Mouse (Mus musculus) lung, embryonic 16.5 days (tissue): ENCODE results near the gene Gcg. TPM values are rescaled to one million over a fixed set of nuclear protein-coding genes. Genes with fewer than 3 reads are reported as not detected.

Experiments used
- ATAC-seq: fragments of 200-750 bp; cut with Nextera tagmentation; 2 replicates; pipeline ENCODE4 v1.8.0; 2017; ENCODE audit warnings: low read depth, mild to moderate bottlenecking, moderate library complexity
- H3K27ac ChIP-seq: fragments of 300-500 bp; sonication (generic); 2 replicates; pipeline ENCODE4 v1.5.1; 2014; ENCODE audit warnings: mild to moderate bottlenecking, control low read depth, low read length
- H3K27me3 ChIP-seq: fragments of 300-500 bp; sonication (generic); 2 replicates; pipeline ENCODE4 v1.6.1; 2014; ENCODE audit warnings: low read depth, low read length, mixed read lengths; ENCODE audit not compliant: control insufficient read depth, insufficient read depth
- H3K36me3 ChIP-seq: fragments of 300-500 bp; sonication (generic); 2 replicates; pipeline ENCODE4 v1.6.1; 2014; ENCODE audit warnings: low read length; ENCODE audit not compliant: control insufficient read depth, insufficient read depth
- H3K4me1 ChIP-seq: fragments of 300-500 bp; sonication (generic); replicated peaks from 2 replicates; pipeline ENCODE4 v1.6.1; 2014; ENCODE audit warnings: low read length, mixed read lengths; ENCODE audit not compliant: control insufficient read depth, insufficient read depth
- H3K4me2 ChIP-seq: fragments of 300-500 bp; sonication (generic); 2 replicates; pipeline ENCODE4 v1.6.1; 2014; ENCODE audit warnings: low read depth, low read length, control low read depth
- H3K4me3 ChIP-seq: fragments of 300-500 bp; sonication (generic); 2 replicates; pipeline ENCODE4 v1.5.1; 2014; ENCODE audit warnings: mild to moderate bottlenecking, low read length, control low read depth
- H3K9ac ChIP-seq: fragments of 300-500 bp; sonication (generic); 2 replicates; pipeline ENCODE4 v1.6.1; 2014; ENCODE audit warnings: low read length, control low read depth
- H3K9me3 ChIP-seq: fragments of 300-500 bp; sonication (generic); 2 replicates; pipeline ENCODE4 v1.6.1; 2016; ENCODE audit warnings: low read length; ENCODE audit not compliant: control insufficient read depth
- WGBS: fragments of 180-500 bp; shearing (Covaris S2); extraction: QIAGEN DNeasy Blood & Tissue Kit; methylation state at CpG from one replicate; pipeline ENCODE4 v1.1.7; 2014; 5-methylcytosine and 5-hydroxymethylcytosine counted together
- polyA plus RNA-seq: library from polyadenylated mRNA; unstranded; fragments of >200 nt; fragmentation: Nextera tagmentation; extraction: Ambion mirVana; gene quantifications from 2 replicates; pipeline ENCODE4 v1.2.1, GENCODE M21; 2015

The Gcg gene
- polyA plus RNA-seq, 1 experiment from 2014 or later = not detected

GRCm38 (mm10) chr2:62463287-62463686, 20.2 kb downstream of the Gcg start:
- no peak for ATAC-seq
- Histone ChIP-seq H3K4me1 (no peaks in the 10 kb centered on the region), H3K27me3 (no peaks in the 10 kb centered on the region), H3K4me2 (no peak overlapping the region), H3K9me3 (no peaks in the 10 kb centered on the region), H3K9ac (no peak overlapping the region), H3K36me3 (no peaks in the 10 kb centered on the region), H3K4me3 (no peak overlapping the region), H3K27ac (no peak overlapping the region)
- WGBS = 73% methylated on average over 2 of the region's 2 CpGs

- no peak overlapping the region for H3K4me2 ChIP-seq
- no peaks in the 10 kb centered on the region for H3K27me3 ChIP-seq
- no peaks in the 10 kb centered on the region for H3K9me3 ChIP-seq
- 72% methylated on average over 2 of the region's 2 CpGs for WGBS
- no peak overlapping the region for H3K9ac ChIP-seq
- H3K36me3 ChIP-seq = no peaks in the 10 kb centered on the region
- H3K4me3 ChIP-seq = no peak overlapping the region
- no peak overlapping the region for H3K27ac ChIP-seq
- no peaks in the 10 kb centered on the region for H3K4me1 ChIP-seq
- no peak for ATAC-seq
These were observed 21.3 kb downstream of the Gcg start for GRCm38 (mm10) chr2:62462174-62462573.

GRCm38 (mm10) chr2:62460815-62461450, 22.5 kb downstream of the Gcg start:
- H3K4me1 ChIP-seq = no peaks in the 10 kb centered on the region
- no peak overlapping the region for H3K4me3 ChIP-seq
- no peak overlapping the region for H3K4me2 ChIP-seq
- H3K27me3 ChIP-seq = no peaks in the 10 kb centered on the region
- no peak overlapping the region for H3K9ac ChIP-seq
- H3K9me3 ChIP-seq = no peaks in the 10 kb centered on the region
- no peak for ATAC-seq
- no peaks in the 10 kb centered on the region for H3K36me3 ChIP-seq
- H3K27ac ChIP-seq = no peak overlapping the region
- WGBS = 85% methylated on average over 12 of the region's 12 CpGs

GRCm38 (mm10) chr2:62460231-62460710, 23.2 kb downstream of the Gcg start:
- no peak overlapping the region for H3K4me3 ChIP-seq
- WGBS = 67% methylated on average over 7 of the region's 7 CpGs
- no peak overlapping the region for H3K9ac ChIP-seq
- ATAC-seq = no peak
- no peak overlapping the region for H3K27ac ChIP-seq
- H3K4me1 ChIP-seq = no peaks in the 10 kb centered on the region
- H3K9me3 ChIP-seq = no peaks in the 10 kb centered on the region
- no peak overlapping the region for H3K4me2 ChIP-seq
- H3K36me3 ChIP-seq = no peaks in the 10 kb centered on the region
- H3K27me3 ChIP-seq = no peaks in the 10 kb centered on the region

- Histone ChIP-seq H3K9me3 (no peaks in the 10 kb centered on the region), H3K4me1 (no peaks in the 10 kb centered on the region), H3K4me2 (no peak overlapping the region), H3K27ac (no peak overlapping the region), H3K9ac (no peak overlapping the region), H3K27me3 (no peaks in the 10 kb centered on the region), H3K36me3 (no peaks in the 10 kb centered on the region), H3K4me3 (no peak overlapping the region)
- ATAC-seq = no peak
- 52% methylated on average over 18 of the region's 18 CpGs for WGBS
These were observed 23.9 kb downstream of the Gcg start for GRCm38 (mm10) chr2:62459241-62460174.

GRCm38 (mm10) chr2:62458070-62458469, 25.4 kb downstream of the Gcg start:
- no peak overlapping the region for H3K27ac ChIP-seq
- H3K27me3 ChIP-seq = no peaks in the 10 kb centered on the region
- H3K9ac ChIP-seq = no peak overlapping the region
- ATAC-seq = no peak
- H3K4me1 ChIP-seq = no peaks in the 10 kb centered on the region
- H3K9me3 ChIP-seq = no peaks in the 10 kb centered on the region
- WGBS = 34% methylated on average over 9 of the region's 9 CpGs
- H3K4me3 ChIP-seq = no peak overlapping the region
- no peaks in the 10 kb centered on the region for H3K36me3 ChIP-seq
- H3K4me2 ChIP-seq = no peak overlapping the region

- H3K4me2 ChIP-seq = no peak overlapping the region
- 81% methylated on average over 11 of the region's 11 CpGs for WGBS
These were observed 28.5 kb downstream of the Gcg start for GRCm38 (mm10) chr2:62454991-62455390.

GRCm38 (mm10) chr2:62454033-62454432, 29.4 kb downstream of the Gcg start:
- no peaks in the 10 kb centered on the region for H3K4me1 ChIP-seq
- no peaks in the 10 kb centered on the region for H3K27me3 ChIP-seq
- H3K4me3 ChIP-seq = no peak overlapping the region
- H3K27ac ChIP-seq = no peak overlapping the region
- no peak for ATAC-seq
- H3K9ac ChIP-seq = no peak overlapping the region
- WGBS = 82% methylated on average over 6 of the region's 6 CpGs
- no peaks in the 10 kb centered on the region for H3K9me3 ChIP-seq
- H3K4me2 ChIP-seq = no peak overlapping the region
- H3K36me3 ChIP-seq = no peaks in the 10 kb centered on the region

More at GRCm38 (mm10) chr2:62454991-62455390, 28.5 kb downstream of the Gcg start:
- no peaks in the 10 kb centered on the region for H3K9me3 ChIP-seq
- H3K4me3 ChIP-seq = no peak overlapping the region
- H3K9ac ChIP-seq = no peak overlapping the region
- no peaks in the 10 kb centered on the region for H3K27me3 ChIP-seq
- no peaks in the 10 kb centered on the region for H3K36me3 ChIP-seq
- H3K27ac ChIP-seq = no peak overlapping the region
- no peak for ATAC-seq
- H3K4me1 ChIP-seq = no peaks in the 10 kb centered on the region

GRCm38 (mm10) chr2:62450364-62450763, 33.1 kb downstream of the Gcg start:
- H3K27me3 ChIP-seq = no peaks in the 10 kb centered on the region
- no peak overlapping the region for H3K27ac ChIP-seq
- no peak overlapping the region for H3K9ac ChIP-seq
- no peak for ATAC-seq
- WGBS = 79% methylated on average over 6 of the region's 6 CpGs
- H3K4me2 ChIP-seq = no peak overlapping the region
- no peaks in the 10 kb centered on the region for H3K4me1 ChIP-seq
- no peaks in the 10 kb centered on the region for H3K9me3 ChIP-seq
- no peak overlapping the region for H3K4me3 ChIP-seq
- H3K36me3 ChIP-seq = no peaks in the 10 kb centered on the region
